Mouse (Mus musculus) lung, embryonic 14.5 days (tissue): Measurements from ENCODE around the gene Ints4. TPM values are rescaled to one million over a fixed set of nuclear protein-coding genes. Genes with fewer than 3 reads are reported as not detected.

Source experiments
- ATAC-seq: fragments of 200-750 bp; cut with Nextera tagmentation; 2 replicates; pipeline ENCODE4 v1.8.0; 2017; ENCODE audit warnings: mild to moderate bottlenecking, moderate TSS enrichment, moderate library complexity; ENCODE audit not compliant: insufficient read depth
- DNase-seq: peaks from one replicate; pipeline ENCODE4 v3.0.0-alpha.2; 2015
- H3K27ac ChIP-seq: fragments of 300-500 bp; sonication (generic); 2 replicates; pipeline ENCODE4 v1.5.1; 2014; ENCODE audit warnings: low read depth, mild to moderate bottlenecking, moderate library complexity
- H3K27me3 ChIP-seq: fragments of 300-500 bp; sonication (generic); 2 replicates; pipeline ENCODE4 v1.6.1; 2014; ENCODE audit warnings: low read length, control low read depth; ENCODE audit not compliant: insufficient read depth
- H3K36me3 ChIP-seq: fragments of 300-500 bp; sonication (generic); 2 replicates; pipeline ENCODE4 v1.6.1; 2014; ENCODE audit warnings: control low read depth; ENCODE audit not compliant: insufficient read depth
- H3K4me1 ChIP-seq: fragments of 300-500 bp; sonication (generic); 2 replicates; pipeline ENCODE4 v1.6.1; 2014; ENCODE audit warnings: antibody characterized with exemption, control low read depth; ENCODE audit not compliant: insufficient read depth
- H3K4me2 ChIP-seq: fragments of 300-500 bp; sonication (generic); 2 replicates; pipeline ENCODE4 v1.6.1; 2014; ENCODE audit warnings: mild to moderate bottlenecking
- H3K4me3 ChIP-seq: fragments of 300-500 bp; sonication (generic); 2 replicates; pipeline ENCODE4 v1.5.1; 2014; ENCODE audit warnings: low read depth, low read length
- H3K9ac ChIP-seq: fragments of 300-500 bp; sonication (generic); 2 replicates; pipeline ENCODE4 v1.6.1; 2014
- H3K9me3 ChIP-seq: fragments of 300-500 bp; sonication (generic); 2 replicates; pipeline ENCODE4 v1.6.1; 2016; ENCODE audit warnings: low read depth, low read length, control low read depth
- CTCF ChIP-seq: IDR thresholded peaks from 2 replicates; pipeline ENCODE4 v1.5.1; 2016; ENCODE audit warnings: antibody characterized with exemption, low read depth
- WGBS: fragments of 180-500 bp; shearing (Covaris S2); extraction: QIAGEN DNeasy Blood & Tissue Kit; methylation state at CpG from one replicate; pipeline ENCODE4 v1.1.7; 2014; 5-methylcytosine and 5-hydroxymethylcytosine counted together
- polyA plus RNA-seq: library from polyadenylated mRNA; unstranded; fragments of >200 nt; fragmentation: Nextera tagmentation; extraction: Ambion mirVana; gene quantifications from 2 replicates; pipeline ENCODE4 v1.2.1, GENCODE M21; 2014

Gene Ints4
- polyA plus RNA-seq, 1 experiment from 2014 or later = 62.0 TPM

- peak overlapping the region; percentile 81 for H3K4me2 ChIP-seq
- DNase-seq = peak; percentile 56
- peak overlapping the region; percentile 99 for H3K27ac ChIP-seq
- WGBS = 26% methylated on average over 8 of the region's 8 CpGs
- peak overlapping the region; percentile 99 for H3K4me3 ChIP-seq
- H3K27me3 ChIP-seq = no peaks in the 10 kb centered on the region
- H3K9me3 ChIP-seq = no peaks in the 10 kb centered on the region
- TF ChIP-seq CTCF = no peak
- ATAC-seq = 0 out of 2 replicates have a peak, but pooled peaks have one; percentile 1
- H3K4me1 ChIP-seq = peaks cover 5% of the 10 kb centered on the region; the same call in 1 of the 2 replicates
- peak overlapping the region; percentile 100 for H3K9ac ChIP-seq
- H3K36me3 ChIP-seq = no peaks in the 10 kb centered on the region
Measured at GRCm38 (mm10) chr7:97578361-97579066, 97.8 kb downstream of the Ints4 start.

GRCm38 (mm10) chr7:97579067-97579975 lies 98.6 kb downstream of the Ints4 start, which contains the start of the genes Aamdc and Rsf1:
TSS of gene Aamdc (minus strand) at chr7:97579497.
TSS of gene Rsf1 (plus strand) at chr7:97579889.
- WGBS = under 1% methylated on average over 66 of the region's 68 CpGs
- H3K36me3 ChIP-seq = no peaks in the 10 kb centered on the region
- no peaks in the 10 kb centered on the region for H3K9me3 ChIP-seq
- no peaks in the 10 kb centered on the region for H3K27me3 ChIP-seq
- ATAC-seq (peak; percentile 97), DNase-seq (peak; percentile 96)
- H3K27ac ChIP-seq = peak within 1 kb of the TSS; percentile 99
- H3K4me3 ChIP-seq = peak within 1 kb of the TSS; percentile 99
- peak within 1 kb of the TSS; percentile 100 for H3K9ac ChIP-seq
- H3K4me2 ChIP-seq = peak within 1 kb of the TSS; percentile 81
- TF ChIP-seq CTCF = peak; percentile 77
- peaks cover 5% of the 10 kb centered on the region; the same call in 1 of the 2 replicates for H3K4me1 ChIP-seq

- Histone ChIP-seq H3K27me3 (no peaks in the 10 kb centered on the region), H3K27ac (peak overlapping the region; percentile 99), H3K4me3 (peak overlapping the region; percentile 99), H3K4me2 (peak overlapping the region; percentile 81), H3K9ac (peak overlapping the region; percentile 100), H3K9me3 (no peaks in the 10 kb centered on the region), H3K4me1 (peaks cover 5% of the 10 kb centered on the region; the same call in 1 of the 2 replicates), H3K36me3 (no peaks in the 10 kb centered on the region)
- WGBS = under 1% methylated on average over 65 of the region's 65 CpGs
- ATAC-seq (peak; percentile 30), DNase-seq (peak; percentile 57)
- TF ChIP-seq CTCF = no peak
Measured at GRCm38 (mm10) chr7:97579976-97580842, 99.5 kb downstream of the Ints4 start.

- WGBS = under 1% methylated on average over 11 of the region's 11 CpGs
- no peaks in the 10 kb centered on the region for H3K9me3 ChIP-seq
- no peaks in the 10 kb centered on the region for H3K27me3 ChIP-seq
- H3K4me3 ChIP-seq = peak overlapping the region; percentile 99
- H3K4me2 ChIP-seq = peak overlapping the region; percentile 81
- no peaks in the 10 kb centered on the region for H3K36me3 ChIP-seq
- H3K9ac ChIP-seq = peak overlapping the region; percentile 100
- DNase-seq (peak; percentile 91), ATAC-seq (peak; percentile 52)
- peaks cover 5% of the 10 kb centered on the region; the same call in 1 of the 2 replicates for H3K4me1 ChIP-seq
- peak overlapping the region; percentile 99 for H3K27ac ChIP-seq
- peak; percentile 29; the same call in 1 of the 2 replicates for TF ChIP-seq CTCF
Measured at GRCm38 (mm10) chr7:97580843-97581214, 100.1 kb downstream of the Ints4 start.

GRCm38 (mm10) chr7:97588506-97588905 lies 107.8 kb downstream of the Ints4 start:
- no peaks in the 10 kb centered on the region; the same call in 1 of the 2 replicates for H3K36me3 ChIP-seq
- H3K4me3 ChIP-seq = no peak overlapping the region
- H3K27me3 ChIP-seq = no peaks in the 10 kb centered on the region
- no peaks in the 10 kb centered on the region for H3K9me3 ChIP-seq
- no peak overlapping the region for H3K9ac ChIP-seq
- H3K4me2 ChIP-seq = no peak overlapping the region
- no peak for TF ChIP-seq CTCF
- ATAC-seq = no peak
- WGBS = 71% methylated on average over 5 of the region's 5 CpGs
- no peak for DNase-seq
- H3K4me1 ChIP-seq = peaks cover 2% of the 10 kb centered on the region; the same call in 1 of the 2 replicates
- H3K27ac ChIP-seq = no peak overlapping the region

- H3K4me1 ChIP-seq = peaks cover 2% of the 10 kb centered on the region; the same call in 1 of the 2 replicates
- ATAC-seq (no peak), DNase-seq (no peak)
- H3K9ac ChIP-seq = no peak overlapping the region
- no peaks in the 10 kb centered on the region for H3K27me3 ChIP-seq
- no peaks in the 10 kb centered on the region for H3K9me3 ChIP-seq
- H3K4me2 ChIP-seq = no peak overlapping the region
- H3K36me3 ChIP-seq = no peaks in the 10 kb centered on the region; the same call in 1 of the 2 replicates
- 11% methylated on average over 3 of the region's 3 CpGs for WGBS
- no peak for TF ChIP-seq CTCF
- H3K27ac ChIP-seq = no peak overlapping the region
- H3K4me3 ChIP-seq = no peak overlapping the region
Measured at GRCm38 (mm10) chr7:97590488-97590887, 109.7 kb downstream of the Ints4 start.

Other genes starting within 250 kb of the Ints4 start
- 2.1 TPM in 2 replicates for gene Usp35, start 148.9 kb upstream of the Ints4 start, polyA plus RNA-seq
- 4.7 and 5.7 TPM in 2 replicates for gene Kctd21, start 148.6 kb upstream of the Ints4 start, polyA plus RNA-seq
- gene Alg8, start 109.3 kb upstream of the Ints4 start, polyA plus RNA-seq = 42.4 and 45.1 TPM in 2 replicates
- 345 and 369 TPM in 2 replicates for gene Ndufc2, start 81.0 kb upstream of the Ints4 start, polyA plus RNA-seq
- gene Thrsp, start 63.2 kb upstream of the Ints4 start, polyA plus RNA-seq = 0.58 and 0.61 TPM in 2 replicates
- gene Kctd14, start 29.6 kb upstream of the Ints4 start, polyA plus RNA-seq = 3.1 and 4.2 TPM in 2 replicates
- 47.2 and 47.9 TPM in 2 replicates for gene Aamdc, start 98.5 kb downstream of the Ints4 start, polyA plus RNA-seq
- 19.4 and 22.1 TPM in 2 replicates for gene Rsf1, start 98.9 kb downstream of the Ints4 start, polyA plus RNA-seq
- gene Clns1a, start 215.7 kb downstream of the Ints4 start, polyA plus RNA-seq = 213 and 214 TPM in 2 replicates